Mouse (Mus musculus) right cerebral cortex, postnatal 25 days (tissue): ENCODE data around the gene Rab12.

Source experiments
- DNase-seq: peaks from one replicate; pipeline ENCODE4 v3.0.0; 2022

The Rab12 gene

GRCm38 (mm10) chr17:66447978-66448377, 71.6 kb downstream of the Rab12 start:
- no peak for DNase-seq

- no peak for DNase-seq
Measured at GRCm38 (mm10) chr17:66447007-66447312, 72.6 kb downstream of the Rab12 start.

- no peak for DNase-seq
Measured at GRCm38 (mm10) chr17:66446196-66447006, 73.1 kb downstream of the Rab12 start.
